20 mouse cellular contexts compared by ENCODE assay signal in the genomic region with DNA sequence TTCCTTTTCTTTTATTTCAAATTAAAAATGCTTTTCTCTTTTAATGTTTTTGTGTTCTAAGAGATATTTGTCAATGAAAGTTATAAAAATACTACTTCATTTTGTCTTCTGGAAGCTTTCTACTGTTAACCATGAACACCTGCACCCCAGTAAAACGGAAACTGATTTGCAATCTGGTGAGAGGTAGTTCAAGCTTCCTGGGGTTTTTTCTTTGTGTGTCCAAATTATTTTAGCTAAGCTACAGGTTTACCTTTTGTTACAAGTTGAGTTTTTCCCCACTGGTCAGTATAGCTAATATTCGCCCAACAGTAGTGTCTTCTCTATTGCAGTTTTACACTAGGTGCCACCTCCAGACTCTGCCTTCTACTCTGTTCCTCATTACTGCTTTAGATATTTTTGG.
DNase-seq lines count a peak whose midpoint lies in the region; ATAC-seq and TF ChIP-seq lines count a peak whose summit lies in the region.
"Had no signal": no experiment of that assay in that cellular context is flagged by ENCODE, and none has a peak within 500 bp of the region (broad histone marks: within the 10 kb centered on the region; RNA-seq: fewer than 3 reads in every experiment).

No protein-coding gene starts in this region.

- peaks cover 16% of the 10 kb centered on the region for H3K79me2 ChIP-seq in CH12.LX (replicated peaks; ENCODE audit: control insufficient read depth, extremely low read depth, insufficient read depth, poor library complexity, severe bottlenecking)

- no peak for TF ChIP-seq POLR2A in CH12.LX (IDR thresholded peaks at IDR 0.05; ENCODE audit: low read depth, low read length)

- no peak for ATAC-seq in hindbrain, embryonic 13.5 days (ENCODE audit: low FRiP score)
- ATAC-seq: activated CD4-positive, CD25-positive, alpha-beta regulatory T cell, adult 4 months; CD4-positive, CD25-positive, alpha-beta regulatory T cell, adult 4 months; Patski had no signal

- in situ Hi-C loops in CH12.LX (cut with MboI; ENCODE audit: low pct_ligation_motif_present, low pct_unique_long_range_greater_than_20kb, low sequenced_read_pairs): no loop called here

- peaks cover 7 to 27% of the 10 kb centered on the region in 2 experiments for H3K36me3 ChIP-seq in CH12.LX (replicated peaks in 1 of 2; ENCODE audit: control insufficient read depth in 1 of 2, insufficient read depth in 1 of 2, low read length in 1 of 2)
- peaks cover 9% of the 10 kb centered on the region for H3K36me3 ChIP-seq in hindbrain, embryonic 13.5 days
- H3K36me3 ChIP-seq: G1E had no signal

- no peak overlapping the region; the same call in 1 of the 2 replicates for H3K27ac ChIP-seq in CH12.LX (ENCODE audit: insufficient read depth, low read depth)
- H3K27ac ChIP-seq in hindbrain, embryonic 13.5 days: no peak overlapping the region

- H3K4me1 ChIP-seq in CH12.LX (ENCODE audit: control insufficient read depth in 1 of 2, insufficient read depth in 2 of 2): peaks cover 5 to 51% of the 10 kb centered on the region in 2 experiments; a peak in 3 of 4 replicates
- no peaks in the 10 kb centered on the region for H3K4me1 ChIP-seq in hindbrain, embryonic 13.5 days (replicated peaks)

- no peaks in the 10 kb centered on the region for H3K9me3 ChIP-seq in CH12.LX (replicated peaks; ENCODE audit: low read length)
- no peaks in the 10 kb centered on the region for H3K9me3 ChIP-seq in hindbrain, embryonic 13.5 days
- H3K9me3 ChIP-seq: G1E had no signal

- H3K4me2 ChIP-seq in CH12.LX (ENCODE audit: insufficient read depth, low read depth, poor library complexity, severe bottlenecking): peak overlapping the region; percentile 44; the same call in 1 of the 2 replicates
- no peak overlapping the region for H3K4me2 ChIP-seq in hindbrain, embryonic 13.5 days

- no peak for TF ChIP-seq RAD21 in CH12.LX (IDR thresholded peaks at IDR 0.05; ENCODE audit: low read depth, low read length)

- DNase-seq in A20 (ENCODE audit: low read depth, low spot score) (peak; percentile 71), CH12.LX (ENCODE audit: extremely low read depth) (no peak)
- DNase-seq in right cerebral cortex, postnatal 36 days (ENCODE audit: low spot score in 2 of 2): no peak
- DNase-seq: adrenal gland, adult 2 months; adrenal gland, adult 8-10 months; adrenal gland, postnatal 10 days; adrenal gland, postnatal 14 days; adrenal gland, postnatal 25 days; adrenal gland, postnatal 36 days; B cell, adult 2 months; cerebellum, adult 11 months; cerebellum, adult 11-12 months; cerebellum, adult 18-20 months; cerebellum, adult 2 months; cerebellum, adult 8-10 months had no signal

- 100% methylated on average over 2 of the region's 2 CpGs for WGBS in hindbrain, embryonic 13.5 days

- H3K27me3 ChIP-seq in CH12.LX (replicated peaks): no peaks in the 10 kb centered on the region
- H3K27me3 ChIP-seq in hindbrain, embryonic 13.5 days: no peaks in the 10 kb centered on the region
- H3K27me3 ChIP-seq: Patski had no signal

- no peak for TF ChIP-seq CTCF in CH12.LX (conservative IDR thresholded peaks at IDR 0.05 in 1 of 2, IDR thresholded peaks at IDR 0.05 in 1 of 2; ENCODE audit: low read depth in 2 of 2, low read length in 2 of 2)

- H3K4me3 ChIP-seq in CH12.LX (replicated peaks in 1 of 3; ENCODE audit: low read depth in 2 of 3, low read length in 2 of 3, poor library complexity in 1 of 3): no peak overlapping the region
- H3K4me3 ChIP-seq in hindbrain, embryonic 13.5 days: no peak overlapping the region

- dilution Hi-C loops in CH12.LX (cut with MboI; ENCODE audit: extremely low pct_ligation_motif_present, extremely low pct_unique_long_range_greater_than_20kb, low sequenced_read_pairs): no loop called here

- TF ChIP-seq EP300 in CH12.LX (IDR thresholded peaks at IDR 0.05; ENCODE audit: low read length): peak; percentile 78

- H3K9ac ChIP-seq in CH12.LX (ENCODE audit: insufficient read depth, low read depth): no peak overlapping the region
- no peak overlapping the region for H3K9ac ChIP-seq in hindbrain, embryonic 13.5 days

TF ChIP-seq in CH12.LX, 34 proteins besides CTCF, POLR2A, EP300 and RAD21:
- no peak for TF ChIP-seq MYC (IDR thresholded peaks at IDR 0.05; ENCODE audit: low read depth, low read length)
- TF ChIP-seq RCOR1 (conservative IDR thresholded peaks at IDR 0.05; ENCODE audit: low read depth, low read length): no peak
- no peak for TF ChIP-seq MXI1 (IDR thresholded peaks at IDR 0.05; ENCODE audit: low read depth, low read length)
- peak; percentile 67; the same call in 1 of the 2 replicates for TF ChIP-seq IRF4 (IDR thresholded peaks at IDR 0.05; ENCODE audit: low read depth, low read length)
- no peak for TF ChIP-seq TBP (conservative IDR thresholded peaks at IDR 0.05; ENCODE audit: low read depth, low read length)
- TF ChIP-seq MAZ (IDR thresholded peaks at IDR 0.05; ENCODE audit: low read depth, low read length): no peak
- no peak for TF ChIP-seq USF1 (IDR thresholded peaks at IDR 0.05; ENCODE audit: low read depth, low read length)
- no peak for TF ChIP-seq CHD1 (IDR thresholded peaks at IDR 0.05; ENCODE audit: low read depth, low read length)
- TF ChIP-seq MEF2A (IDR thresholded peaks at IDR 0.05; ENCODE audit: borderline replicate concordance, low read depth, low read length): no peak
- TF ChIP-seq NRF1 (IDR thresholded peaks at IDR 0.05; ENCODE audit: low read depth, low read length): no peak
- TF ChIP-seq ZC3H11A (IDR thresholded peaks at IDR 0.05; ENCODE audit: low read depth, low read length): no peak
- no peak for TF ChIP-seq KAT2A (IDR thresholded peaks at IDR 0.05; ENCODE audit: insufficient replicate concordance, low read length)
- no peak for TF ChIP-seq ZKSCAN1 (IDR thresholded peaks at IDR 0.05; ENCODE audit: borderline replicate concordance, low read depth, low read length)
- no peak for TF ChIP-seq POLR2AphosphoS2 (IDR thresholded peaks at IDR 0.05; ENCODE audit: low read depth, low read length)
- TF ChIP-seq PAX5 (IDR thresholded peaks at IDR 0.05; ENCODE audit: low read length): no peak
- TF ChIP-seq NELFE (IDR thresholded peaks at IDR 0.05; ENCODE audit: low read depth, low read length): no peak
- no peak for TF ChIP-seq ZMIZ1 (IDR thresholded peaks at IDR 0.05; ENCODE audit: low read depth, low read length)
- TF ChIP-seq ZNF384 (IDR thresholded peaks at IDR 0.05; ENCODE audit: low read depth, low read length): no peak
- no peak for TF ChIP-seq JUND (conservative IDR thresholded peaks at IDR 0.05; ENCODE audit: low read depth, low read length)
- TF ChIP-seq E2F4 (IDR thresholded peaks at IDR 0.05; ENCODE audit: insufficient replicate concordance, low read depth, low read length): no peak
- TF ChIP-seq MAFK (IDR thresholded peaks at IDR 0.05; ENCODE audit: insufficient replicate concordance, low read length): no peak
- TF ChIP-seq MAX (IDR thresholded peaks at IDR 0.05; ENCODE audit: low read length): no peak
- TF ChIP-seq TCF12 (IDR thresholded peaks at IDR 0.05; ENCODE audit: low read depth, low read length): peak; percentile 47; the same call in 1 of the 2 replicates
- TF ChIP-seq ETS1 (conservative IDR thresholded peaks at IDR 0.05; ENCODE audit: low read depth, low read length): 0 out of 2 replicates have a peak, but pooled peaks have one; percentile 47
- no peak for TF ChIP-seq ELF1 (IDR thresholded peaks at IDR 0.05; ENCODE audit: low read depth, low read length)
- no peak for TF ChIP-seq CHD2 (IDR thresholded peaks at IDR 0.05; ENCODE audit: low read length)
- no peak for TF ChIP-seq HCFC1 (IDR thresholded peaks at IDR 0.05; ENCODE audit: low read depth, low read length)
- no peak for TF ChIP-seq SMC3 (IDR thresholded peaks at IDR 0.05; ENCODE audit: low read depth, low read length)
- peak; percentile 25; the same call in 1 of the 2 replicates for TF ChIP-seq BHLHE40 (IDR thresholded peaks at IDR 0.05; ENCODE audit: low read depth, low read length)
- TF ChIP-seq SIN3A (IDR thresholded peaks at IDR 0.05; ENCODE audit: low read length): no peak
